Mouse (Mus musculus): ENCODE measurements around the gene 3110040M04Rik. TPM values are rescaled to one million over a fixed set of nuclear protein-coding genes. Genes with fewer than 3 reads are reported as not detected.

3110040M04Rik gene
- total and polyA plus RNA-seq, 3 experiments, result 0.19 to 0.25 TPM; not detected in 1

GRCm38 (mm10) chr1:151236141-151236930 is 32.4 kb downstream of the 3110040M04Rik start:
- no peak overlapping the region for H3K27ac ChIP-seq (ENCODE audit: control insufficient read depth, low read depth, low read length)
- H3K79me2 ChIP-seq (ENCODE audit: control insufficient read depth, insufficient read depth, low read length, poor library complexity), result no peaks in the 10 kb centered on the region
- H3K4me1 ChIP-seq (ENCODE audit: control insufficient read depth in 1 of 2, insufficient read depth in 2 of 2, low read length in 2 of 2), result peaks cover 0 to 5% of the 10 kb centered on the region in 2 experiments; a peak in 2 of 4 replicates
- no peak overlapping the region for H3K4me3 ChIP-seq (ENCODE audit: control insufficient read depth in 1 of 2, insufficient read depth in 1 of 2, low read depth in 2 of 2, low read length in 2 of 2)
- no peak for DNase-seq (ENCODE audit: low read depth, low spot score)
- no peaks in the 10 kb centered on the region; a peak in 1 of 4 replicates for H3K27me3 ChIP-seq (ENCODE audit: control insufficient read depth in 1 of 2, insufficient read depth in 2 of 2, low read length in 2 of 2)
- no peaks in the 10 kb centered on the region for H3K9me3 ChIP-seq (replicated peaks; ENCODE audit: insufficient read depth, low read length)
- peaks cover 0 to 3% of the 10 kb centered on the region in 2 experiments; a peak in 1 of 4 replicates for H3K36me3 ChIP-seq (ENCODE audit: control insufficient read depth in 1 of 2, insufficient read depth in 2 of 2, low read length in 2 of 2)
- TF ChIP-seq TBP (IDR thresholded peaks at IDR 0.05; ENCODE audit: low read depth, low read length), result no peak
- no peak for TF ChIP-seq E2F4 (IDR thresholded peaks at IDR 0.05; ENCODE audit: borderline replicate concordance, low read depth, low read length)
- TF ChIP-seq RCOR1 (IDR thresholded peaks at IDR 0.05; ENCODE audit: low read depth, low read length), result no peak
- no peak for TF ChIP-seq MAFK (IDR thresholded peaks at IDR 0.05; ENCODE audit: borderline replicate concordance, low read depth, low read length)
- TF ChIP-seq POLR2A (IDR thresholded peaks at IDR 0.05; ENCODE audit: control insufficient read depth in 1 of 2, insufficient read depth in 1 of 2, low read depth in 1 of 2, low read length in 2 of 2, poor library complexity in 1 of 2), result no peak
- TF ChIP-seq KAT2A (conservative IDR thresholded peaks at IDR 0.05; ENCODE audit: low read depth, low read length), result no peak
- no peak for TF ChIP-seq NELFE (IDR thresholded peaks at IDR 0.05; ENCODE audit: low read depth, low read length)
- TF ChIP-seq SMC3 (IDR thresholded peaks at IDR 0.05; ENCODE audit: low read depth, low read length), result no peak
- TF ChIP-seq POLR2AphosphoS2 (IDR thresholded peaks at IDR 0.05; ENCODE audit: low read length), result no peak
- no peak overlapping the region for H3K9ac ChIP-seq (ENCODE audit: control insufficient read depth, low read depth, low read length, poor library complexity, severe bottlenecking)

DNA sequence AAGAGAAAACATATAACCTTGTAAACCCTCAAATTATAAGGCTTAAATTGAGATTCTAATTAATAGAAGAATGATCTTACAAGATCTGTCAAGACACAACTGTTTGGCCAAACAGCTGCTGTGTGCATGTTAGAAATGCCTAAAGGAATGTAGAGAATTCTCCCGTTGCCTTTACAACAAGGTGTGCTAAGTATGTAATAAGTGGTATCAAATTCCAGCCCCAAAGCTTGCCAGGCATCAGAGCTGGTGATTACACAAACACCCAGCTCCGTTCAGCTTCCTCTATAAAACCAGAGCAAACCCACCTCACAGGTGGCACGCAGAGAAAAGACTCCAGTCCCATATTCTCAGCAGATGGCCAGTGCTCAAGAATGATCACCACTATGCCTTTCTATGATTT is 33.9 kb downstream of the 3110040M04Rik start:
- TF ChIP-seq EP300 (IDR thresholded peaks at IDR 0.05; ENCODE audit: low read depth in 1 of 2, low read length in 2 of 2) (no peak), KAT2A (conservative IDR thresholded peaks at IDR 0.05; ENCODE audit: low read depth, low read length) (no peak)
- H3K27ac ChIP-seq (ENCODE audit: control insufficient read depth, low read depth, low read length), result no peak overlapping the region

DNA sequence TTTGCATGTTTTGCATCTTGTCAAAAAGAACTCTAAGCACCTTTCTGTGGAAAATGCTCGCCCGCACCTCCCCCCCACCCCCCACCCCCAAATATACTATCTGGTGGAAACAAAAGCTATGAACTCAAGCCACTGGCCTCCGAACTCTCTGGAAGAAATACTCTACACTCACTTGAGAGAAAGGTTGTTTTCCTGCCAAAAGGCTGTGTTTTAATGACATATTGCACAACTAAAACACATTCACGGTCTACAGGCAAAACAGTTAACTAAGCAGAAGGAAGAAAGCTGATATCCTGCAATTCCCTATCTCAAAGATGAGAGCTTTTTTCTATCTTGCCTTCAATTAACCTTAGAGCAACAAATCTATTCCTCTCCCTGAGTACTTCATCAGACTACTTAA is 39.4 kb downstream of the 3110040M04Rik start:
- H3K4me1 ChIP-seq (ENCODE audit: control insufficient read depth in 1 of 2, insufficient read depth in 2 of 2, low read length in 2 of 2), result peaks cover 0 to 5% of the 10 kb centered on the region in 2 experiments; a peak in 2 of 4 replicates
- no peak for TF ChIP-seq SMC3 (IDR thresholded peaks at IDR 0.05; ENCODE audit: low read depth, low read length)
- TF ChIP-seq CHD2 (IDR thresholded peaks at IDR 0.05; ENCODE audit: low read length), result no peak
- no peak overlapping the region for H3K4me3 ChIP-seq (ENCODE audit: control insufficient read depth in 1 of 2, insufficient read depth in 1 of 2, low read depth in 2 of 2, low read length in 2 of 2)
- no peaks in the 10 kb centered on the region; a peak in 1 of 4 replicates for H3K27me3 ChIP-seq (ENCODE audit: control insufficient read depth in 1 of 2, insufficient read depth in 2 of 2, low read length in 2 of 2)
- H3K79me2 ChIP-seq (ENCODE audit: control insufficient read depth, insufficient read depth, low read length, poor library complexity), result no peaks in the 10 kb centered on the region
- H3K9ac ChIP-seq (ENCODE audit: control insufficient read depth, low read depth, low read length, poor library complexity, severe bottlenecking), result no peak overlapping the region
- peaks cover 0 to 3% of the 10 kb centered on the region in 2 experiments; a peak in 1 of 4 replicates for H3K36me3 ChIP-seq (ENCODE audit: control insufficient read depth in 1 of 2, insufficient read depth in 2 of 2, low read length in 2 of 2)
- H3K27ac ChIP-seq (ENCODE audit: control insufficient read depth, low read depth, low read length), result no peak overlapping the region
- no peaks in the 10 kb centered on the region for H3K9me3 ChIP-seq (replicated peaks; ENCODE audit: insufficient read depth, low read length)
- no peak for DNase-seq (ENCODE audit: low read depth, low spot score)

More for the DNA sequence above, 33.9 kb downstream of the 3110040M04Rik start:
- no peak for DNase-seq (ENCODE audit: low read depth, low spot score)
- H3K79me2 ChIP-seq (ENCODE audit: control insufficient read depth, insufficient read depth, low read length, poor library complexity), result no peaks in the 10 kb centered on the region
- H3K27me3 ChIP-seq (ENCODE audit: control insufficient read depth in 1 of 2, insufficient read depth in 2 of 2, low read length in 2 of 2), result no peaks in the 10 kb centered on the region; a peak in 1 of 4 replicates
- H3K4me1 ChIP-seq (ENCODE audit: control insufficient read depth in 1 of 2, insufficient read depth in 2 of 2, low read length in 2 of 2), result peaks cover 0 to 5% of the 10 kb centered on the region in 2 experiments; a peak in 2 of 4 replicates
- H3K4me3 ChIP-seq (ENCODE audit: control insufficient read depth in 1 of 2, insufficient read depth in 1 of 2, low read depth in 2 of 2, low read length in 2 of 2), result no peak overlapping the region
- no peaks in the 10 kb centered on the region for H3K9me3 ChIP-seq (replicated peaks; ENCODE audit: insufficient read depth, low read length)
- H3K9ac ChIP-seq (ENCODE audit: control insufficient read depth, low read depth, low read length, poor library complexity, severe bottlenecking), result no peak overlapping the region
- H3K36me3 ChIP-seq (ENCODE audit: control insufficient read depth in 1 of 2, insufficient read depth in 2 of 2, low read length in 2 of 2), result peaks cover 0 to 3% of the 10 kb centered on the region in 2 experiments; a peak in 1 of 4 replicates

Data from MEL (cell line).